Mouse (Mus musculus) erythroblast, embryonic 14.5 days (primary cell): ENCODE data around the gene Heg1.

Experiments used
- GATA1 ChIP-seq: IDR thresholded peaks from 2 replicates; pipeline ENCODE4 v1.6.1; 2012; ENCODE audit warnings: low read length, inconsistent platforms, mixed read lengths
- TAL1 ChIP-seq: IDR thresholded peaks from 3 replicates; pipeline ENCODE4 v1.6.1; 2012; ENCODE audit warnings: low read length, inconsistent platforms, mixed read lengths

DNA sequence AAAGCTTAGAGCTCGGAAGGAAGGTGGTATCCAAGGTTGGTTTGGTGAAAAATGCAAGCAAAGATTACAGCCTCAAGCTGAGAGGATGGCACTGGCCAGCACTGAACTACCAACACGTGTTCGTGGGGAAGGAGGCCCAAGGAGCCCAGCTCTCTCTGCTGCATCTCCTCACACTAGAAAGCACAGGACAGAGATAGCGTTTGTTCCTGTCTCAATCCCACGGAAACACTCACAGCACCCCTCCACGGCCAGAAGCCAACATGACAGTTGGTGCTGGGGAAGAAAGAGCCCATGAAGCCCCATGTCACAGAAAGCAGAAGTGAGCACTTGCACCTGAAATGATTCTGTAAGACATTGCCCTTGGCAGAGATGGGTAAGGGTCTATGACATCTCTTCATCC, 72.2 kb downstream of the Heg1 start:
- TF ChIP-seq GATA1 (no peak), TAL1 (no peak)
